9 mouse cellular contexts compared by ENCODE assay signal in the genomic region with DNA sequence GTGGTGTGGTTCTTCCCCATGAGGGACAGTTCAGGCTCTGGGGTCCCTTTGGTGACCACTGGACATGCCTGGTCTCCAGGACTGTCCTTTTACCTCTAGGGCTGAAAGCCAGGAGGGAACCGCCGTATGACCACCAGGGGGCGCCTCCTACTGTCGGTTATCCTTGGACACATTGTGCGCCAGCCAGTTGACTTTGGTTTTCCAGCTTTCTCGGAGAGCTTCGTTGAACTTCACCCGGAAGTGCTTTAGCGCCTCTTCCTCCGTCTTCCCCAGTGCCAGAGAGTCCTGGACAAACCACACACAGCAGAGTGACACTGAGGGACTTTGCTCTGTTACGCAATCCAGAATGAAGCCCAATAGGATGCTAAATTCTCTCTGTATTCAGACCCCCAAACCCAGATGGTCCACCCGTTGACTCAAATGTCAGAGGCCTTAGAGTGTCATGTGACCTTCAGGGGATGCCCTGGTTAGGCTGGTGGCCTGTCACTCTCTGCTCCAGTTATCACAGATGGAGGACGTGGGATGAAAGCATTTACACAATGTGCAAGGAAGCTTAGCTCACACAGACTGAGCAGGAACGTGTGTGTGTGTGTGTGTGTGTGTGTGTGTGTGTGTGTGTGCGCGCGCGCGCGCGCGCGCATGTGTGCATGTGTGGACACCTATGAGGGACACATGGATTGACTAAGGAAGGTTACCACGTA. TPM values are rescaled to one million over a fixed set of nuclear protein-coding genes. Genes with fewer than 3 reads are reported as not detected.
A peak's percentile ranks its signal among the peaks of the same experiment; 100 is the strongest.
DNase-seq lines count a peak whose midpoint lies in the region; ATAC-seq and TF ChIP-seq lines count a peak whose summit lies in the region.
"Had no signal": no experiment of that assay in that cellular context is flagged by ENCODE, and none has a peak within 500 bp of the region (broad histone marks: within the 10 kb centered on the region; RNA-seq: fewer than 3 reads in every experiment).

No protein-coding gene starts in this region.

- no peaks in the 10 kb centered on the region for H3K27me3 ChIP-seq in embryonic facial prominence, embryonic 10.5 days (replicated peaks; ENCODE audit: low read depth, poor library complexity, severe bottlenecking)
- H3K27me3 ChIP-seq: hindbrain, embryonic 15.5 days had no signal

- H3K36me3 ChIP-seq in ES-E14 (ENCODE audit: control insufficient read depth, insufficient read depth, low read length, poor library complexity, severe bottlenecking) = peaks cover 47% of the 10 kb centered on the region; the same call in 1 of the 2 replicates
- peaks cover 97% of the 10 kb centered on the region for H3K36me3 ChIP-seq in embryonic facial prominence, embryonic 10.5 days (replicated peaks)

- no peaks in the 10 kb centered on the region for H3K9me3 ChIP-seq in ES-E14 (ENCODE audit: control insufficient read depth, insufficient read depth, low read depth, low read length)
- H3K9me3 ChIP-seq in embryonic facial prominence, embryonic 10.5 days = 0 out of 2 replicates have a peak, but pooled peaks cover 2% of the 10 kb centered on the region
- H3K9me3 ChIP-seq: hindbrain, embryonic 15.5 days had no signal

- H3K4me3 ChIP-seq in ES-E14 (ENCODE audit: insufficient read depth in 1 of 2, low read depth in 1 of 2, low read length in 2 of 2, poor library complexity in 1 of 2, severe bottlenecking in 1 of 2) = no peak overlapping the region
- no peak overlapping the region for H3K4me3 ChIP-seq in embryonic facial prominence, embryonic 10.5 days
- H3K4me3 ChIP-seq: hindbrain, embryonic 15.5 days had no signal

- H3K4me1 ChIP-seq in ES-E14 (ENCODE audit: control insufficient read depth in 2 of 2, insufficient read depth in 2 of 2, low read length in 2 of 2, poor library complexity in 1 of 2) = peaks cover 0 to 14% of the 10 kb centered on the region in 2 experiments; a peak in 1 of 4 replicates
- 0 out of 2 replicates have a peak, but pooled peaks cover 5% of the 10 kb centered on the region for H3K4me1 ChIP-seq in embryonic facial prominence, embryonic 10.5 days
- H3K4me1 ChIP-seq: hindbrain, embryonic 15.5 days had no signal

- no peak overlapping the region for H3K9ac ChIP-seq in ES-E14 (ENCODE audit: insufficient read depth, low read depth, low read length, poor library complexity, severe bottlenecking)
- H3K9ac ChIP-seq: hindbrain, embryonic 15.5 days had no signal

- intact Hi-C loops in heart, postnatal 25 days (cut with DNase I) = loop anchor here (10.0 kb wide), 1 partner anchor 334 kb away; no protein-coding TSS in a partner anchor

- DNase-seq in ES-E14 (ENCODE audit: low read depth, low spot score) = peak; percentile 62
- DNase-seq in adrenal gland, postnatal 25 days = peak; percentile 89
- peak; percentile 81 for DNase-seq in embryonic facial prominence, embryonic 10.5 days (ENCODE audit: low spot score)
- DNase-seq in heart, postnatal 25 days (ENCODE audit: low spot score) = peak; percentile 43
- peak; percentile 84 for DNase-seq in layer of hippocampus, postnatal 10 days (ENCODE audit: low spot score in 2 of 2)
- peak; percentile 71 to 82 for DNase-seq in lung, postnatal 4 days
- DNase-seq in right cerebral cortex, postnatal 36 days (ENCODE audit: low spot score in 2 of 2) = peak; percentile 49 to 58

- in situ Hi-C loops in ES-E14 (cut with MboI; ENCODE audit: low sequenced_read_pairs in 2 of 2, unreplicated experiment in 2 of 2) = no loop called here

- no peak for ATAC-seq in monocyte, adult 5-6 weeks (replicated peaks; ENCODE audit: insufficient number of reproducible peaks, low FRiP score, low TSS enrichment, poor library complexity, severe bottlenecking)

- 71% methylated on average over 24 of the region's 24 CpGs for WGBS in embryonic facial prominence, embryonic 10.5 days

- H3K27ac ChIP-seq in ES-E14 (ENCODE audit: insufficient read depth, low read depth, low read length, poor library complexity, severe bottlenecking) = no peak overlapping the region
- H3K27ac ChIP-seq in embryonic facial prominence, embryonic 10.5 days (replicated peaks) = no peak overlapping the region
- H3K27ac ChIP-seq: hindbrain, embryonic 15.5 days had no signal

TF ChIP-seq in ES-E14, 5 proteins besides CTCF, POLR2A, EP300 and RAD21:
- no peak; the same call in 1 of the 2 replicates for TF ChIP-seq ZC3H11A (IDR thresholded peaks at IDR 0.05; ENCODE audit: borderline replicate concordance, low read depth, low read length)
- no peak for TF ChIP-seq CHD2 (IDR thresholded peaks at IDR 0.05; ENCODE audit: low read depth, low read length)
- TF ChIP-seq MAFK (IDR thresholded peaks at IDR 0.05; ENCODE audit: insufficient read depth, low read depth, low read length) = no peak
- no peak for TF ChIP-seq ZNF384 (IDR thresholded peaks at IDR 0.05; ENCODE audit: low read depth, low read length)
- no peak for TF ChIP-seq HCFC1 (IDR thresholded peaks at IDR 0.05; ENCODE audit: borderline replicate concordance, insufficient read depth, low read length)

RNA-seq across cellular contexts. Expression of a gene that starts 51.7 kb away (rescaled TPM):
- 6.4 and 8.0 TPM in 2 replicates for total RNA-seq in ES-E14 (2012; rRNA removed)
- 2.0 and 4.4 TPM in 2 replicates for total RNA-seq in adrenal gland, postnatal 25 days (2021)
- 6.1 and 6.3 TPM in 2 replicates for polyA plus RNA-seq in embryonic facial prominence, embryonic 10.5 days (2016; fragmentation: Nextera tagmentation; extraction: Ambion mirVana)
- 1 to 10 TPM; 4.0 to 4.3 TPM for total RNA-seq in heart, postnatal 25 days (2021)
- total RNA-seq in layer of hippocampus, postnatal 10 days (2021) = 10 to 100 TPM; 28.6 to 30.4 TPM
- total RNA-seq in monocyte, adult 5-6 weeks (2017) = 112 to 213 TPM (median 125 TPM) in 3 replicates
